Mouse (Mus musculus): ENCODE data around the gene Gm10521. TPM values are rescaled to one million over a fixed set of nuclear protein-coding genes. Genes with fewer than 3 reads are reported as not detected.
"Not testable (repeated sequence)": the region's sequence is repeated elsewhere in the genome, so short reads cannot be mapped to it uniquely, and the experiment has no call there.

Gm10521 gene
- not detected in 2 replicates for polyA plus RNA-seq (2015; fragmentation: Nextera tagmentation; extraction: Ambion mirVana)

- not testable (repeated sequence) for DNase-seq (ENCODE audit: low spot score); H3K4me2 ChIP-seq (replicated peaks; ENCODE audit: low read depth); H3K27ac ChIP-seq (replicated peaks); H3K4me1 ChIP-seq (replicated peaks; ENCODE audit: control insufficient read depth, insufficient read depth); H3K9ac ChIP-seq (ENCODE audit: low read length); ATAC-seq (ENCODE audit: low FRiP score, low TSS enrichment); H3K27me3 ChIP-seq (ENCODE audit: control insufficient read depth, insufficient read depth, low read length); H3K4me3 ChIP-seq (ENCODE audit: low read depth, low read length); H3K36me3 ChIP-seq (ENCODE audit: control insufficient read depth, insufficient read depth, low read length); H3K9me3 ChIP-seq (ENCODE audit: control insufficient read depth, low read length)
- WGBS, result 87% methylated on average over 5 of the region's 5 CpGs
These were observed at the start of gene Gm10521 for GRCm38 (mm10) chr1:171895364-171895763. TSS of gene Gm10521 (plus strand) at chr1:171895664.

DNA sequence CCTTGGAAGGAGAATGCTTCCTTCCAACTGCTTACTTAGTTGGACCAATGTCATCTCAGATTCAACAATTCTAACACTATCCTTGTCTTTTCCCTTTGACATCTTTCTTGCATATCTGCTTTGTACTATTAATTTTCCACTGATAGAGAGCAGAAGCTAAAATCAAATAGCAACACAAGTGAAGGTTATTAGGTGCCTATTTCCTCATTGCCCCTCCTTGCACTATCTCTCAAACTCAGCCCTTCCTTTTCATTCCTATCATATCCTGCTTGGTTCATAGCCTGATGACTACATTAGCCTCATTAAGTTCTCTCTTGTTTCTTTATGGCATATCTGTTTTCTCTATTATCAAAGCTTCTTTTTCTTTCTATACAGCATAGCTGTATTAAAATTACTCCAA is 47.3 kb upstream of the Gm10521 start:
- no peak overlapping the region for H3K9ac ChIP-seq (ENCODE audit: low read length)
- no peaks in the 10 kb centered on the region for H3K9me3 ChIP-seq (ENCODE audit: control insufficient read depth, low read length)
- DNase-seq (ENCODE audit: low spot score) (no peak), ATAC-seq (ENCODE audit: low FRiP score, low TSS enrichment) (no peak)
- TF ChIP-seq EP300 (optimal IDR thresholded peaks at IDR 0.05), result no peak
- TF ChIP-seq CTCF (IDR thresholded peaks at IDR 0.05; ENCODE audit: low read depth), result no peak
- no peaks in the 10 kb centered on the region for H3K27me3 ChIP-seq (ENCODE audit: control insufficient read depth, insufficient read depth, low read length)
- no peaks in the 10 kb centered on the region for H3K4me1 ChIP-seq (replicated peaks; ENCODE audit: control insufficient read depth, insufficient read depth)
- no peak overlapping the region for H3K4me2 ChIP-seq (replicated peaks; ENCODE audit: low read depth)
- no peaks in the 10 kb centered on the region for H3K36me3 ChIP-seq (ENCODE audit: control insufficient read depth, insufficient read depth, low read length)
- no peak overlapping the region for H3K27ac ChIP-seq (replicated peaks)
- H3K4me3 ChIP-seq (ENCODE audit: low read depth, low read length), result no peak overlapping the region

GRCm38 (mm10) chr1:171848757-171849156 is 46.7 kb upstream of the Gm10521 start:
- TF ChIP-seq CTCF (IDR thresholded peaks at IDR 0.05; ENCODE audit: low read depth), result no peak
- TF ChIP-seq EP300 (optimal IDR thresholded peaks at IDR 0.05), result no peak
- no peak for ATAC-seq (ENCODE audit: low FRiP score, low TSS enrichment)
- 76% methylated on average over 4 of the region's 4 CpGs for WGBS

DNA sequence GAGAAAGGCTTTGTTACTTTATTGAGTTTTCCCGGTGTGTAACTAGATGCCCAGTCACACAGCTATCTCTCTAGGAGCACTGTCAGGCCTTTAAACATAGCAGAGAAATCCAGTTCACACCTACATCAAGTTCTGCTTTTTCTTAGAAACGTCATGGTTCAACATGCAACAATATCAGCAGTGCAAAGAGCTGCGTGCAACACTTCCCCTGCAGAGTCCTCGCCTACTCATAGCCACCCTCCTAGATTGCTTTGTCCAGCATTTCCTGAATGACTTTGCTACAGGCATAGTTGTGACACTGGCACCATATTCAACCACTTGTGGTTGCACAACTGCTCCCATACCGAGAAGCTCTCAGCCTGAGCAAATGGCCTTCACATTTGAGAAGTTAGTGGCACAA is 46.0 kb upstream of the Gm10521 start:
- no peaks in the 10 kb centered on the region for H3K4me1 ChIP-seq (replicated peaks; ENCODE audit: control insufficient read depth, insufficient read depth)
- no peak overlapping the region for H3K27ac ChIP-seq (replicated peaks)
- H3K4me3 ChIP-seq (ENCODE audit: low read depth, low read length), result no peak overlapping the region
- H3K36me3 ChIP-seq (ENCODE audit: control insufficient read depth, insufficient read depth, low read length), result no peaks in the 10 kb centered on the region
- WGBS, result 87% methylated on average over 5 of the region's 5 CpGs
- H3K9me3 ChIP-seq (ENCODE audit: control insufficient read depth, low read length), result no peaks in the 10 kb centered on the region
- TF ChIP-seq CTCF (IDR thresholded peaks at IDR 0.05; ENCODE audit: low read depth) (no peak), EP300 (optimal IDR thresholded peaks at IDR 0.05) (no peak)
- H3K9ac ChIP-seq (ENCODE audit: low read length), result no peak overlapping the region
- ATAC-seq (ENCODE audit: low FRiP score, low TSS enrichment), result no peak
- no peak for DNase-seq (ENCODE audit: low spot score)
- H3K27me3 ChIP-seq (ENCODE audit: control insufficient read depth, insufficient read depth, low read length), result no peaks in the 10 kb centered on the region
- no peak overlapping the region for H3K4me2 ChIP-seq (replicated peaks; ENCODE audit: low read depth)

More at GRCm38 (mm10) chr1:171848757-171849156, 46.7 kb upstream of the Gm10521 start:
- Histone ChIP-seq H3K4me2 (replicated peaks; ENCODE audit: low read depth) (no peak overlapping the region), H3K4me3 (ENCODE audit: low read depth, low read length) (no peak overlapping the region), H3K4me1 (replicated peaks; ENCODE audit: control insufficient read depth, insufficient read depth) (no peaks in the 10 kb centered on the region), H3K9ac (ENCODE audit: low read length) (no peak overlapping the region), H3K9me3 (ENCODE audit: control insufficient read depth, low read length) (no peaks in the 10 kb centered on the region), H3K27me3 (ENCODE audit: control insufficient read depth, insufficient read depth, low read length) (no peaks in the 10 kb centered on the region), H3K27ac (replicated peaks) (no peak overlapping the region), H3K36me3 (ENCODE audit: control insufficient read depth, insufficient read depth, low read length) (no peaks in the 10 kb centered on the region)
- no peak for DNase-seq (ENCODE audit: low spot score)

DNA sequence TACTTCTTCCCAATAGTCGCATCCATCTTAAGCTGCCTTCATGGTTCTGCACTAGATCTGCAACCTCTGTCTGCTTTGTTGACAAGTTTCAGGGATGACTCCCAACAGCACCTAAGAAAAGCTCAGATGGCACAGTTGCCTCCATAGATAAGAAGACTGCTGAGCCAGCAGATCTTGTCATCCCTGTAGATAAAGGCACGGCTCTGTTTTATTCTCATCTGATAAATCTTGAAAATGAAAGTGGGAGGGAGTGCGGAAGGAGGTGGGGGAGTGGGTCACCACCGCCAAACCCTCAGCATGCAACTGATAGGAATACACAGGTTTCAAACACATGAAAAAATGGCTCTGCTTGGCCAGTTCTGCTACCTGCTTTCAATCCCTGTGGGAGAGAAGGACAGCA is 30.0 kb upstream of the Gm10521 start:
- Histone ChIP-seq H3K27ac (replicated peaks) (no peak overlapping the region), H3K9ac (ENCODE audit: low read length) (no peak overlapping the region), H3K27me3 (ENCODE audit: control insufficient read depth, insufficient read depth, low read length) (no peaks in the 10 kb centered on the region), H3K36me3 (ENCODE audit: control insufficient read depth, insufficient read depth, low read length) (no peaks in the 10 kb centered on the region), H3K4me3 (ENCODE audit: low read depth, low read length) (no peak overlapping the region), H3K4me2 (replicated peaks; ENCODE audit: low read depth) (no peak overlapping the region), H3K9me3 (ENCODE audit: control insufficient read depth, low read length) (no peaks in the 10 kb centered on the region), H3K4me1 (replicated peaks; ENCODE audit: control insufficient read depth, insufficient read depth) (no peaks in the 10 kb centered on the region)
- no peak for ATAC-seq (ENCODE audit: low FRiP score, low TSS enrichment)
- 86% methylated on average over 4 of the region's 4 CpGs for WGBS
- no peak for DNase-seq (ENCODE audit: low spot score)
- no peak for TF ChIP-seq EP300 (optimal IDR thresholded peaks at IDR 0.05)
- no peak for TF ChIP-seq CTCF (IDR thresholded peaks at IDR 0.05; ENCODE audit: low read depth)

DNA sequence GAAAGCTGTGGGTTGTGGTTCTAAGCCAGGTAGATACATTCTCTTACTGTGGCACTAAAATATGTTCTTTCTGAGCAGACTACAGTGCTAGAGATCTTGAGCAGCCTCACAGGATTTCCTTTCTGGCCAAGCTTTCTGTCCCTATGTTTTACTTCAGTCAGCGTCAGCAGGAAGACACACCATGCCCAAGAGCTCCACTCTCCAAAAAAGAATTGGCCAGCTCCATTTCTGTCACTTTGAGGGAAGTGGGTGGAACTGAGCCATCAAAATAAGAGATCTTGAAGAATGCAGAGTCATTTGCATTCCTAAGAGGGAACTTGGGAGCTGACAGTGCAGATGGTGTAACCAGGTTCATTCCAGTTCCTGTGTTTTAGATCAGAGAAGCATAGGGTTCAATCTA is 8.5 kb upstream of the Gm10521 start:
- Histone ChIP-seq H3K4me1 (replicated peaks; ENCODE audit: control insufficient read depth, insufficient read depth) (no peaks in the 10 kb centered on the region), H3K4me3 (ENCODE audit: low read depth, low read length) (no peak overlapping the region), H3K9ac (ENCODE audit: low read length) (no peak overlapping the region), H3K27me3 (ENCODE audit: control insufficient read depth, insufficient read depth, low read length) (no peaks in the 10 kb centered on the region; the same call in 1 of the 2 replicates), H3K36me3 (ENCODE audit: control insufficient read depth, insufficient read depth, low read length) (no peaks in the 10 kb centered on the region), H3K4me2 (replicated peaks; ENCODE audit: low read depth) (no peak overlapping the region), H3K27ac (replicated peaks) (no peak overlapping the region), H3K9me3 (ENCODE audit: control insufficient read depth, low read length) (no peaks in the 10 kb centered on the region)
- WGBS, result 95% methylated on average over 1 of the region's 1 CpGs
- DNase-seq (ENCODE audit: low spot score) (no peak), ATAC-seq (ENCODE audit: low FRiP score, low TSS enrichment) (no peak)
- TF ChIP-seq CTCF (IDR thresholded peaks at IDR 0.05; ENCODE audit: low read depth) (no peak), EP300 (optimal IDR thresholded peaks at IDR 0.05) (no peak)

Measured in stomach, postnatal 0 days (tissue).